Mouse (Mus musculus): Measurements from ENCODE around the gene Kmo.

GRCm38 (mm10) chr1:175625990-175626692, 6.0 kb downstream of the Kmo start:
- TF ChIP-seq CTCF (IDR thresholded peaks at IDR 0.05; ENCODE audit: control insufficient read depth, insufficient read depth, insufficient read length) (no peak), MYOD1 (IDR thresholded peaks at IDR 0.05; ENCODE audit: control insufficient read depth, insufficient read length, low read depth) (no peak), USF1 (IDR thresholded peaks at IDR 0.05; ENCODE audit: low read depth) (no peak)
